Mouse (Mus musculus) A20 (cell line): ENCODE measurements around the gene Ndufaf8.

Source experiments
- DNase-seq: peaks from one replicate; pipeline ENCODE4 v3.0.0-alpha.2; 2011; ENCODE audit warnings: low read depth, low spot score

Gene Ndufaf8

GRCm38 (mm10) chr11:120085891-120086627, 12.7 kb upstream of the Ndufaf8 start:
- DNase-seq: peak; percentile 18

- peak; percentile 98 for DNase-seq
Measured at GRCm38 (mm10) chr11:120086702-120087152, 12.0 kb upstream of the Ndufaf8 start, which contains the start of gene Cep131. Gene Cep131 (minus strand): TSS chr11:120086827.

GRCm38 (mm10) chr11:120090661-120091060, 8.1 kb upstream of the Ndufaf8 start:
- DNase-seq: no peak

- no peak for DNase-seq
Measured at GRCm38 (mm10) chr11:120092817-120093591, 5.7 kb upstream of the Ndufaf8 start.

- DNase-seq: peak; percentile 78
Measured at GRCm38 (mm10) chr11:120101036-120101435, 2.3 kb downstream of the Ndufaf8 start.

GRCm38 (mm10) chr11:120103431-120103997, 4.8 kb downstream of the Ndufaf8 start:
- DNase-seq: no peak

- no peak for DNase-seq
Measured at GRCm38 (mm10) chr11:120107026-120107425, 8.3 kb downstream of the Ndufaf8 start.

- no peak for DNase-seq
Measured at GRCm38 (mm10) chr11:120107796-120108195, 9.1 kb downstream of the Ndufaf8 start.

- DNase-seq: no peak
Measured at GRCm38 (mm10) chr11:120109558-120110210, 11.0 kb downstream of the Ndufaf8 start.

- peak; percentile 11 for DNase-seq
Measured at GRCm38 (mm10) chr11:120110554-120110953, 11.8 kb downstream of the Ndufaf8 start.

GRCm38 (mm10) chr11:120111033-120111432, 12.3 kb downstream of the Ndufaf8 start:
- peak; percentile 39 for DNase-seq

GRCm38 (mm10) chr11:120112136-120112535, 13.4 kb downstream of the Ndufaf8 start:
- no peak for DNase-seq

GRCm38 (mm10) chr11:120114488-120115215, 15.9 kb downstream of the Ndufaf8 start:
- DNase-seq: no peak

- no peak for DNase-seq
Measured at GRCm38 (mm10) chr11:120117626-120118025, 18.9 kb downstream of the Ndufaf8 start.

GRCm38 (mm10) chr11:120119108-120119507, 20.4 kb downstream of the Ndufaf8 start:
- DNase-seq: no peak

GRCm38 (mm10) chr11:120119936-120120541, 21.3 kb downstream of the Ndufaf8 start:
- no peak for DNase-seq

GRCm38 (mm10) chr11:120120642-120121420, 22.1 kb downstream of the Ndufaf8 start:
- peak; percentile 32 for DNase-seq

GRCm38 (mm10) chr11:120122126-120122525, 23.4 kb downstream of the Ndufaf8 start:
- no peak for DNase-seq

GRCm38 (mm10) chr11:120126845-120127244, 28.1 kb downstream of the Ndufaf8 start:
- DNase-seq: peak; percentile 31

GRCm38 (mm10) chr11:120129281-120129680, 30.6 kb downstream of the Ndufaf8 start:
- no peak for DNase-seq
